Mouse (Mus musculus): Measurements from ENCODE around the gene Frmd5. TPM values are rescaled to one million over a fixed set of nuclear protein-coding genes. Genes with fewer than 3 reads are reported as not detected.

Gene Frmd5
- total RNA-seq, 2 experiments from 2014 or later, result 33.5 to 37.9 TPM

- no peak for DNase-seq (ENCODE audit: low spot score in 2 of 2)
Observed at GRCm38 (mm10) chr2:121625901-121626300, 181.0 kb downstream of the Frmd5 start.

GRCm38 (mm10) chr2:121621262-121622163, 185.4 kb downstream of the Frmd5 start:
- peak; percentile 56 to 78 for DNase-seq (ENCODE audit: low spot score in 2 of 2)

GRCm38 (mm10) chr2:121620582-121621261, 186.2 kb downstream of the Frmd5 start:
- DNase-seq (ENCODE audit: low spot score in 2 of 2), result peak in 1 of 2 experiments; percentile 34

GRCm38 (mm10) chr2:121615199-121615559, 191.7 kb downstream of the Frmd5 start:
- no peak for DNase-seq (ENCODE audit: low spot score in 2 of 2)

GRCm38 (mm10) chr2:121614483-121615198, 192.2 kb downstream of the Frmd5 start:
- no peak for DNase-seq (ENCODE audit: low spot score in 2 of 2)

GRCm38 (mm10) chr2:121612112-121612511, 194.8 kb downstream of the Frmd5 start:
- DNase-seq (ENCODE audit: low spot score in 2 of 2), result no peak

- no peak for DNase-seq (ENCODE audit: low spot score in 2 of 2)
Observed at GRCm38 (mm10) chr2:121610008-121610884, 196.6 kb downstream of the Frmd5 start.

GRCm38 (mm10) chr2:121609141-121609724, 197.7 kb downstream of the Frmd5 start:
- no peak for DNase-seq (ENCODE audit: low spot score in 2 of 2)

- DNase-seq (ENCODE audit: low spot score in 2 of 2), result no peak
Observed at GRCm38 (mm10) chr2:121602397-121602796, 204.5 kb downstream of the Frmd5 start.

GRCm38 (mm10) chr2:121601543-121601942, 205.3 kb downstream of the Frmd5 start:
- DNase-seq (ENCODE audit: low spot score in 2 of 2), result no peak

- no peak for DNase-seq (ENCODE audit: low spot score in 2 of 2)
Observed at GRCm38 (mm10) chr2:121600736-121601135, 206.2 kb downstream of the Frmd5 start.

GRCm38 (mm10) chr2:121598249-121598648, 208.6 kb downstream of the Frmd5 start:
- DNase-seq (ENCODE audit: low spot score in 2 of 2), result no peak

- DNase-seq (ENCODE audit: low spot score in 2 of 2), result no peak
Observed at GRCm38 (mm10) chr2:121596621-121597020, 210.3 kb downstream of the Frmd5 start.

GRCm38 (mm10) chr2:121594660-121595291, 212.1 kb downstream of the Frmd5 start:
- no peak for DNase-seq (ENCODE audit: low spot score in 2 of 2)

- DNase-seq (ENCODE audit: low spot score in 2 of 2), result no peak
Observed at GRCm38 (mm10) chr2:121594131-121594530, 212.8 kb downstream of the Frmd5 start.

- DNase-seq (ENCODE audit: low spot score in 2 of 2), result peak in 1 of 2 experiments; percentile 30
Observed at GRCm38 (mm10) chr2:121588309-121588694, 218.6 kb downstream of the Frmd5 start.

GRCm38 (mm10) chr2:121587523-121588308, 219.2 kb downstream of the Frmd5 start:
- no peak for DNase-seq (ENCODE audit: low spot score in 2 of 2)

GRCm38 (mm10) chr2:121584705-121585104, 222.2 kb downstream of the Frmd5 start:
- no peak for DNase-seq (ENCODE audit: low spot score in 2 of 2)
